Mouse (Mus musculus) WW6 (cell line): ENCODE results near the gene Peli2.

Experiments
- DNase-seq: peaks from one replicate; pipeline ENCODE4 v3.0.0-alpha.2; 2013; ENCODE audit warnings: low read depth, low spot score

Gene Peli2

DNA sequence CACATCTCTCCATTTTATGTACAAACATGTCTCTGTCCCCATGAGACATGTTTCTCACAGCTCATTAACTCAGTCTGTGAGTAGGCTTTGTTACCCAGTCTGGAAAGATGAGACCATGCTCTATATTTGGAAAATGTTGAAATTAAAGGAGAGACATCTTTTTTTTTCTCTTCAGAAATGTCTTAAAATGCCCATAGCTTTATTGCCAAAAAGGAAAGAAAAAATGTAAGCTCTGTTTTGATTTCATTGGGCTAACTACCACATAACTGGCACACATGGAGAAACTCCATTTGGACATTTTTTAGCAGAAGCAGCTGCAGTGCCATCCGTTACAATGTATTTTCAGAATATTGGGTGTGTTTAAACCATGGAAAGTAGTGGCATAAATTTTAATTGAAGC lies 103.6 kb downstream of the Peli2 start:
- DNase-seq, result no peak

GRCm38 (mm10) chr14:48224861-48225300 lies 104.3 kb downstream of the Peli2 start:
- no peak for DNase-seq

GRCm38 (mm10) chr14:48225810-48226446 lies 105.3 kb downstream of the Peli2 start:
- DNase-seq, result no peak

DNA sequence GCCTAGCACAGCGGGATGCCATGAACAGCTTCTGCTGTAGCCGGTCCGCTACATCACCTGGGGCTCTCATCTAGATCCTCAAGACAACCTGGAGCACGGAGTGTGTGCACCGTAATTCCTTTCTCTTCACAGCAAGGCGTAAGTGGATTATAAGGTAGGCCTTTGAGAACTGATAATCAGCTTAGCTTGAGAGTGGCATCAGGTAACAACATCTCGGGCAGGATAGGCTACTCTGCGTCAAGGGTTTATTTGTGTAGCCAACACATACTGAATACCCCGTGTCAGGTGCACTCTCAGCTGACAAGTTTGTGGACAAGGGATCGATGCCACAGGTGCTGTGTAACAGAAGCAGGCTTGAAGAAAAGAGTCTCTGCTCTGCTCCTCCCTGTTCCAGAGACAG lies 106.1 kb downstream of the Peli2 start:
- no peak for DNase-seq

DNA sequence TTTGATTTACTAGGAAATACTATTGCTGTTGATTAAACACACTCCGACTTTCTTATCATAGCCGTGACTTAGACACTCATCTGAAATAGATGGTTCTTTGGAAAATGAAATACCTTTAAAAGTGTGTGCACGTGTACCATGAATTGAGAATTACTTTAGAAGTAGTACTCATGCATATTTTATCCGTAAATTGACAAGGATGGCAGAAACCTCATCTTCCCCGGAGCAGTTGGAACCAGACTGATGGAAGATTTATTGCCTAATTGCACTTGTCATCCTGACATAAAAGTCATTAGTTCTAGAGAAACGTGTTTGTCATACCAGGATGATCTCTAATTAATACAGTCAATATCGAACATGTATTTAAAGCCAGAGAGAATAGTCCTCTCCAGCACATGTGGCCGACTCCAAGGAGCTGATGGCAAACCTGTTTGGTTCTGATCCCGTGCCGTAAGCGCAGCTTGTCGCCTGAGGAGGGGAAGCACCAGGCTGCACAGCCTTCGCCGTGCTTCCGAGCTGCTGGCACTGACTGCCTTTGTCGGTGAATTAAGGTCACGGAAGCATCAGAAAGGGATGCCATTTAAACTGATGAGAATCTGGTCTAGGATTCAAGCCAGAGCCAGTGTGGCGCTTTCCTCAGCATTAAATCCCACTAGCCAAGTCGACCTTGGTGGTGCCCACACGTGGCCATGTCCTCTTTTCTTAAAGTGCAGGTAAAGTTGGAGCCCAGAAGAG lies 114.3 kb downstream of the Peli2 start:
- no peak for DNase-seq

DNA sequence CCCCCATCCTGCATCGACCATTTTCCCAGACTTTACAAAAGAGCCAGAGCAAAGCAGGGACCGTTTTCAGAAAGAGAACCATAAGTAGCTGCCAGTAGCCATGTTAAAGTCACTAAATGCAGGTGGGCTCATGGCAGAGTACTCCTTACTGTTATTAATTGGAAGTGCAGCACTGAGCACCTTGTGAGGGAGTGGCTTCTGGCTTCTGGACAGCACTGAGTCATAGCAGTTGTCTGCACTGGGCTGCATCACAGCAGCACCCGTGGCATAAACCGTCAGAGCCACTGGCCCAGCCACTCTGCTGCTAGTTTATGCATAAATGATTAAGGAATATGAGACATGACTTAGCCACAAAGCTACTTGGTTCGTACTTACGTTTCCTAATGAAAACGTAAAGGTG lies 120.7 kb downstream of the Peli2 start:
- no peak for DNase-seq

DNA sequence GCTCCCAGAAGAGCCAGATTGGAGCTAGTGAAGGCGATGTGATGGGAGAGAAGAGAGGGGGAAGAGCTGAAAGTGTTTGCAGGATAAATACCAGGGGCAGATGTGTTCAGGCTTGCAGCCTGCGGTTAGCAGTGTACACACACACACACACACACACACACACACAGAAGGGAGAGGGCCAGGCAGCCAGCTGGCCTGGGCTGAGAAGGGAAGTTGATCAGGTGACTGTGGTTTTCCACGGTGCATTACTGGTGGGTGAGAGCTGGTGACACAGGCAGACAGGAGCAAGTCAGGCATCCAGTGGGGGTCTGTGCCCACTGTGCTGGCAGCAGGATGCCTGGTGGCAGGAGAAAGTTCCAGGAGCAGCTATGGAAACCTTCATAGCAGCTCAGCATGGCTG lies 125.6 kb downstream of the Peli2 start:
- no peak for DNase-seq

GRCm38 (mm10) chr14:48246963-48247362 lies 126.3 kb downstream of the Peli2 start:
- no peak for DNase-seq

DNA sequence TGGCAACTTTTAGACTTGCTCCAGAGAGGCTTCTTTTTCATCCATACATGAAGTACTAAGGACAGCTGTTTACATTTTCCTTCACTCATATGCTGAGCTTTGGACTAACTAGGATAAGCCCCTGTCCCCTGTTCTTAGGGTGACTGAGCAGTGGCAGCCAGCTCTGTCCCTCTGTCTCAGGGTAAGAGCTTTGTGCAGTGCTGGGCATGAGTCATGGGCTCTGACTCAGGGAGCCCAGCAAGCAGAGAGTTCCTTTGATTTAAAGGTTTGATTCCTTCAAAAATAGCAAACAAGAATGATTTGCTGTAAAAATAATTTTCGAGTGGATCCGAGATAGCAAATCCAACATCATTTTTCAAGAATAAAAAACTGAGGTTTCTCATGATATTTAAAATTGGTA lies 128.8 kb downstream of the Peli2 start:
- DNase-seq, result no peak

- no peak for DNase-seq
Measured at GRCm38 (mm10) chr14:48249909-48250308, 129.3 kb downstream of the Peli2 start.

- no peak for DNase-seq
Measured at GRCm38 (mm10) chr14:48251381-48251979, 130.9 kb downstream of the Peli2 start.

DNA sequence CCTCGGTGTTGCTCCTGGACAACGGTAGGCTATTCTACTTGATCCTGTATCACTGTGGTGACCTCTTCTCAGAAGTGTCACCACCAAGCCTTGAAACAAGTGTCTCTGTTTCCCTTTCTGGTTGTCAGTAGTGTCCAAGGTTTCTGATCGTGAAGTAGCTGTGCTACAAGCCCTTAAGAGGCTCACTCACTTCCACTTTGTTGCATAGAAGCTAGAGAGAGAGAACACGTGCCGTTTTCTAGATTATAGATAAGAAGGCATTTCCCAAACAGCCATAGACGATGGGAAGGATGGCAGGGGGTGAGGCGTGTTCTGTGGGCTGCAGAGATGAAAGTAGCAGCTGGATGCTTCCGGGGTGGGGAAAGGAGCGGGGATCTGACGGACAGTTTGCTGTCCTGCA lies 132.6 kb downstream of the Peli2 start:
- no peak for DNase-seq

DNA sequence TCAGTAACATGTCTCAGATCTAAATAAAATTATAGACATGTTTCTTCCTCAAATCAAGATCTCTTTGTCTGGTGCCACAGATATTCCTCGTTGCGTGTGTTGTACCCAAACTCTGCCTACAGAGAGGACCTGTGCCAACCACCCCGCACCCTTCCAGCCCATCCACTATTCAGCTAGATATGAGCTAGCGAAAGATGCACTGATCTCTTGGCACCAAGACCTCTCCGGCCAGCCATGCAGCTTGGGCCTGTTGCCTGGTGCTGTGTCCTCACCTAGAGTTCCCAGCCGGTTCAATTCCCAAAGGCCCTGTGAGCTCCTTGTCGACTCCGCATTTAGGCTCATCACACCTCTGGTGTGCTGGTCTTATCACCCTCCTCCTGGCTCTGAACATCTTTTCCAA lies 134.1 kb downstream of the Peli2 start:
- no peak for DNase-seq

GRCm38 (mm10) chr14:48255290-48255689 lies 134.7 kb downstream of the Peli2 start:
- no peak for DNase-seq

DNA sequence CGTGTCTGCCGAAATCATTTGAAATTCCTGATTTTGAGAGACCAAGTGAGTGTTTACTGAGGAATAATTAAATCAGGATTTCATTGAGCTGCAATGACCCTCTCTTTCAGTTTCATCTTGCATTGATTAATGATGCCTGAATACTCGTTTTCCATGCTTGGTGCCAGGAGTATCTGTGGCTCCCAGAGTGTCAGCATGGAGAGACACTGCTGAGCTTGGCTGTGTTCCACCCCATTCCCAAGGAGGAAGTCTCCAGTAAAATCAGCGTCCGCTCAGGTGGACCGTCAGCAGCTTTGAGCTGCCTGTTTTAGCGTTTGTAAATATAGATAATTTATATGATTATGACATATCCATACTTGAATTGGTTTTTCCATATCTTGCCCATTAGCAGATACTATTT lies 137.1 kb downstream of the Peli2 start:
- DNase-seq, result no peak

DNA sequence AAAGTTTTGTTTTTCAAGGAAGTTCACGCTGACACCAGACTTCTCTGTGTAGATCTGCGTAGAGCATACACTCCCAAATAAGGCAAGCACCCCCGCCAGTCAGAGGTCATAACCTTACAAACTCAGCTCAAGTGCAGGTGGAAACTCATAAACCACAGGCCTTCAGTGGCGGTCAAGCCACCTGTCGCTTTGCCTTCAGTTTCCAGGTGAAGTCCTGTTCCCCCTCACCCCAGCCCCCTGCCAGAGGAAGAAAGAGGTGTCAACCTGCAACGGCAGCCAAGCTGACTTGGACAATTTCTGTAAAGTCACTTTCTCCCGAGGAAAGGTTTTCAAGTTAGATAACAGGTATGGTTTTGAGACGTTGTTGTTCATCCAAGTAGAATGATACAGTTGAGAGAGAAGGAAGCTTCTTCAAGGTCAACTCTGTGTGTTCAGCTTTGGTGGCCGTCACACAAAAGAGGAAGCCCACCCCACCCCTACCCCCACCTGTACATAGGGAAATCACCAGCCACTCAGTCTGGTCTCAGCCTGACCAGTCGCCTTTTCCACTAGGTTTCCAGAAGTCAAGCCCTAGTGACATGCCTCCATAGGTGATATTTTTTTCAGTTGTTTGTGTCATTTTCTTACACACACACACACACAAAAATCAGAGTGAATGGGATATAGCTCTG lies 138.2 kb downstream of the Peli2 start:
- DNase-seq, result no peak

- DNase-seq, result no peak
Measured at GRCm38 (mm10) chr14:48263146-48263545, 142.5 kb downstream of the Peli2 start.

DNA sequence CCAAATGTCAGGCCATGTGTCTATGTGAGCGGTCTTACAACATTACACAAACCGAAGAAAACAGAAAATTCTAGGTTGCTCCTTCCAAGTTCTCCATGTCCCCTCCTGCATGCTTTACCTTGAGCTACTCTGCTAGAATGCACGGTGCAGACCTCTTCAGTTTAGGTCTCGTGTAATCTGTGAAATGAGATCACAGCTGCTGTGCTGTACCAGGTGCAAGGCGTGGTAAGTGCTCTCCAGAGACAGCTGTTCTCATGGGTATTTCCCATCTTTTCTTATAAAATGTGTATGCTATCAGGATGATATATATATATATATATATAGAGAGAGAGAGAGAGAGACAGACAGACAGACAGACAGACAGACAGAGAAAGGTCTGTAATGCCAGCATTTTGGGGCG lies 146.1 kb downstream of the Peli2 start:
- DNase-seq, result no peak

- DNase-seq, result no peak
Measured at GRCm38 (mm10) chr14:48278291-48278690, 157.7 kb downstream of the Peli2 start.

DNA sequence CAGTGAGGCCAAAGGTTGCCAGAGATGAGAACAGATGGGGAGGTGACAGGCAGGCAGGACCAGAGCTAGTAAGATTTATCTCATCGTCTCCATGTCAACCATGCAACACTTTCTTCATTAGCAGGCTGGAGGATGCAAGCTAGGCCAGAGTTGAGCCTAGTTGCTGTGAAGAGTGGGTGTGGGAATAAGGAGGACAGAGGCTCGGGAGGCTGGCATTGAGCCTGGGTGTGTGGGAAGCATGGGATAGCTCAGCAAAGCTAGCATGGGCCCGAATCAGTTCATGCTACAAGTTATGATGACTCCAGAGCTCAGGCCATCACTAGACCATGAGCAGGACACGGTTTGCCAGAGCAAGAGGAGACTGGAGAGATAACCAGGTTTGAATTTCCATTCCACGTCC lies 166.3 kb downstream of the Peli2 start:
- no peak for DNase-seq

DNA sequence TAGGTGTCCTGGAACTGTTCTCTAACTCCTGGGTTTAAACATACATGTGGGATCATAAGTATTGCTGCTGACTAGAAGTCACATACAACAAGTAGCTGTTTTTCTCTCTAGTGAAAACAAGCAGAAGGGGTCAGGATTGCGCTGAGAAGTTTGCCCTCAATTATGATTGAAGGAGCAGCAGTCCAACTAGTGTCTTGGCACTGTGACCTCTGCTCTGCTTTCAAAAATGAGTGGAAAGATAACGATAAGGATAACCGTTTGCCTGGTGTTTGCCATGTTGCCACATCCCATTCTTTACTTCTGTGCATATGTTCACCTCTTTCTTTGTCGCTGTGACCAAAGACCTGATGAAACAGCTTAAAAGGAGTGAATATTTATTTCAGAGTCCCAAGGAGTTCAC lies 167.0 kb downstream of the Peli2 start:
- no peak for DNase-seq

DNA sequence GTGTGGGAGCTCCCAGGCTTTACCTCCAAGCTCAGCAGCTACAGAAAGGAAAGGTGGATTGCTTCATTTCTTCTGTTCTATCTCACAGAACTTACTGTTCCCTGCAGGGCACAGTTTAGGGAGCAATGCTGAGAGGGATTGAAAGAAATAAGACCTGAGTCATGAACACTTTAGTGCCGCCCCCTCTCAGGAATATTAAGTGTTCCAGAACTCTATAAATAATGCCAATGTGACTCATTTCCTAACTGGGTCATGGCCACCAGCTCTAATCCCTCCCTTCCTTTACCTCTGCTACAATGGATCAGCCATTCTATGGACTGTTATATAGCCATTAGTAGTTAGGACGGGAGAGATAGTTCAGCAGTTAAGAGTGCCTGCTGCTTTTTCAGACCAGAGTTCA lies 168.0 kb downstream of the Peli2 start:
- DNase-seq, result no peak
